Mouse (Mus musculus): ENCODE measurements around the gene Dpf3.

The Dpf3 gene

GRCm38 (mm10) chr12:83405374-83406125, 82.0 kb downstream of the Dpf3 start:
- DNase-seq, result no peak

- no peak for DNase-seq
Measured at GRCm38 (mm10) chr12:83402270-83402669, 85.2 kb downstream of the Dpf3 start.

GRCm38 (mm10) chr12:83392011-83392410, 95.5 kb downstream of the Dpf3 start:
- DNase-seq, result no peak

- no peak for DNase-seq
Measured at GRCm38 (mm10) chr12:83387554-83387953, 100.0 kb downstream of the Dpf3 start.

GRCm38 (mm10) chr12:83381072-83381471, 106.4 kb downstream of the Dpf3 start:
- no peak for DNase-seq

GRCm38 (mm10) chr12:83380016-83380415, 107.5 kb downstream of the Dpf3 start:
- no peak for DNase-seq

DNA sequence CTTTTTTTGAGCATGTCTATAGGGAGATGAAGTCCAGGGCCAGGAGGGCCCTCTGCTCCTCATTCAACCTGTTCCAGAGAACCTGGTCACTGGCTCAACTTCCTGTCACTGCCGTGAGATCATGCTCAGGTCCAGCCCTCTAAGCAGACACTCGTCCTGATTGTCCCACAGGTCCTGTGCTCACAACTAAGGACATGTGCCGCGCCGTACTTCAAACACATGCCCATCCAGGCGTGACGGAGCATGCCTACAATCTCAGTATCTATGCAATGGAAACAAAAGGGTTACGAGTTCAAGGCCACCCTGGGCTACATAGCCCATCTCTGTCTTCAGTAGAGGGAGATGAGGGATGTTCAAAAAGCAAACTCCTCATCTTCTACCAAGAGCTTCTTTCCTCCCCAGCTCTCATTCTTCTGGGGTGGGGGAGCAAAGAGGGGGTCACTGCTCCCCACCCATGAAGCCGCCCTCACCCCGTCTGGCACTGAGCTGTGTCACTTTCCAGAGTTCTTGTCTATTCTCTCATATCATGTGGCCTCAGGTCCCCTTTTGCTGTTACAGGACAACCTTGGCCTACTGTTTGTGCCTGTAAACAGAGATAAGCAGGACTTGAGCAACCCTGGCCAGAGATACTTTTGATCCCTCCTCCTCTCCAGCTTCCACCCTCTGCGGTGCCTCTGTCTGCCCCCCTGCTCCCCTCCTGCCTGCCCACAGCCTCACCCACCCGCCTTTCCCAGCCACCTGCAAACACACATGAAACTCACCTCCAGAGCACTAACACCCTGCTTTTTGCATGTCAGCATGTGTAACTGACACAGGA, 112.3 kb downstream of the Dpf3 start:
- DNase-seq, result no peak

- DNase-seq, result no peak
Measured at GRCm38 (mm10) chr12:83373081-83373480, 114.4 kb downstream of the Dpf3 start.

DNA sequence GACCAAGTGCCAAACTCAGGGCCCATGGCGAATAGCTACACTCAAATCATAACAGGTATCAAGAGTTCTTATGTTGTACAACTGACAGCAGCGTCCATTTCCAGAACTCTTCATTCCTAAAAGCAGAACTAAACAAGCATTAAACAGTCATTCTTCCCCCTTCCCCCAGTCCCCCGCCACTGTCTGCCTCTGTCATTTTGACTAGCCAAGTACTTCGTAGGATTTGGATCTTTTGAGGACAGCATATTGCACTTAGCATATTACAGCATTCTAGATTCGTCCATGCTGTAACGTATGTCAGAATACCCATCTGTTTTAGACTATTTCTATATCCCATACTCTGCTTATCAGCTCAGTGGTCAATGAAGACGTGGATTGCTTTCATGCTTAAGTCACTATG, 115.2 kb downstream of the Dpf3 start:
- no peak for DNase-seq

DNA sequence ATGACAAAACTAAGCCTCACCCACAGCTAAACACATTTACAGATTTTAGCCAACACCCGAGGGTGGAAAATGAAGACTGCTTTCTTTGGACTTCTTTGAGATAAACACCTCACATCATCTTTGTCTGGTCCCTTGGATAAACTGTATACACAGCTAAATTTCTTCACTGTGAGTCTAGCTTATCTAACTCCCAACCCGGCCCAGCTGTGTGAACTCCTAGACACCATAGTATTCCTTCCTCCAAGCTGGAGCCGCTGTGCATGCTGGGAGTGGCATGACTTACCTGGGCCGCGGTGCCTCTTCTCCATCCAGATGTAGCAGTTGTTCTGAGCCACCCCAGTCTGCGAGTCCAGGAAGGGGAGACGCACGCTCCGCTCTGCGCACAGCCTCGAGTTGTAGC, 117.3 kb downstream of the Dpf3 start:
- no peak for DNase-seq

- DNase-seq, result no peak
Measured at GRCm38 (mm10) chr12:83369416-83369815, 118.1 kb downstream of the Dpf3 start.

- DNase-seq, result no peak
Measured at GRCm38 (mm10) chr12:83367486-83367885, 120.0 kb downstream of the Dpf3 start.

DNA sequence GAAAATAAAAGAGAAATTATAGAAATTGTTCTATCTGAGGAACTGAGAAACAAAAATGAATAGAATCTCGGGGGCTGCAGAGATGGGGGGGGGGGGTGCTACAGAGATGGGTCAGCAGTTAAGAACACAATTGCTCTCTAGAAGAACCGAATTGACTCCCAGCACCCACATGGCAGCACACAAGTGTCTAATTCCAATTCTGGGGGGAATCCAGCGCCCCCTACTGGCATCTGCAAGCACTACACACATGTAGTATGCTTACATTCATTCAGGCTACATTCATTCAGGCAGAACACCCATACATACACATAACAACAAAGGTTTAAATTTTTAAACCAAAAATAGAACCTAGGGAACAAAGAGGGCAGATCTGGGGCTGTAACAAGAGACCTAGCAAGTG, 122.7 kb downstream of the Dpf3 start:
- DNase-seq, result no peak

GRCm38 (mm10) chr12:83361801-83362200, 125.7 kb downstream of the Dpf3 start:
- DNase-seq, result no peak

- DNase-seq, result no peak
Measured at GRCm38 (mm10) chr12:83352640-83353039, 134.9 kb downstream of the Dpf3 start.

- DNase-seq, result no peak
Measured at GRCm38 (mm10) chr12:83349736-83350135, 137.8 kb downstream of the Dpf3 start.

GRCm38 (mm10) chr12:83348246-83348645, 139.3 kb downstream of the Dpf3 start:
- DNase-seq, result no peak

- DNase-seq, result peak; percentile 76
Measured at GRCm38 (mm10) chr12:83342875-83343185, 144.7 kb downstream of the Dpf3 start.

DNA sequence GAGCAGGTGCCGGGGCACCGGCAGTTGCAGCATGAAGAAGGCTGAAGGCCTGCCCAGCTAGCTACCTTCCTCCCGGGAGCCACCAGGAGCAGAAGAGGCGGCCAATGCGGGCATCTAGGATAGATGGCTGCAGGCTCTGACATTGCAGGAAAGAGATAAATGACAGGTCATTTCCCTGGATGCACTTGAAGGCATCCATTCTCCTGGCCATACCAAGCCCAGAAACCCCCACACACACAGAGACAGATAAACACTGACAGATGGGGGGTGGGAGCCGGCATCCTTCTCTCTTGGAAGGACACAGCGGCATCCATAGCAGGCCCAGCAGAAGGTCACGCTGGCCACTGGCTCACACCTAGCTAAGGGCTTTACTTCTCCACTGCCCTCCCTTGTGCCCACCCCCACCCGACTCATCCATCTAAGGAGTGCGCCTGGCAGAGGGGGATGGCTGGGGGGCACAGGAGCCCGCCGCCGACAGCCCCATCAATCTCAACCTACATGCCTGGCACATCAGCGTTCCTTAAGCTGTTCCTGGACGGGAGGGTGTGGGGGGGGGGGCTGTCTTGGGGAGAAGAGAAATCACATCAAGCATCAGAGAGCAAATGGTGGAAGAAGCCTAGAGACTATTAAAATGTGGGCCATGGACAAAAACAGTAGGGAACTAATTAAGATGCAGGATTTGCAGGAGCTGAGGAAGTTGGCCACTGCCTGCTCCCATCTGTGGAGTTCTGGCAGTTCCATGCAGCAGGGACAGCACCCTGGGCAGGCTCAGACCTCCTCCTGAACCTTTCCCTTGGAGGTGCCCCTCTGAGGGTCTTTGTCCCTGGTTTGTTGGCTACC, 145.3 kb downstream of the Dpf3 start:
- peak; percentile 75 for DNase-seq

- no peak for DNase-seq
Measured at GRCm38 (mm10) chr12:83340960-83341359, 146.6 kb downstream of the Dpf3 start.

DNA sequence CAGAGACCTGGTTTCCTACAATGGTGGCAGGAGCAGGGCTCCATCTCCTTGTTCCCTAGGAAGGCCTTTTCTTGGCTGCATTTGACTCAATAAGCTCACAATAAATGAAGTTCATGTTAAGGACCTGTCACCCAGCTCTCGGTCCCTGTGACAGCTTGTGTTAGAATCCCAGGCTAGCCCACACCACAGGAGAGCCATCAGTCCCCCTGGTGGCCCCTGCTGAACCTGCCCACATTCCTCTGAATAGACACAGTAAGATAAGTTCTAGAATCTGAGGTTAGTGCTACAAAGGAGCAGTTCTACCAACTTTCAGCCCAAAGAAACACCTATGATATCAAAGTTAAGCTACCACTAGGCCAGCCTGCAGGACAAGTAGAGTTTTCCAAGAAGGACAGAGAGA, 149.2 kb downstream of the Dpf3 start:
- no peak for DNase-seq

DNA sequence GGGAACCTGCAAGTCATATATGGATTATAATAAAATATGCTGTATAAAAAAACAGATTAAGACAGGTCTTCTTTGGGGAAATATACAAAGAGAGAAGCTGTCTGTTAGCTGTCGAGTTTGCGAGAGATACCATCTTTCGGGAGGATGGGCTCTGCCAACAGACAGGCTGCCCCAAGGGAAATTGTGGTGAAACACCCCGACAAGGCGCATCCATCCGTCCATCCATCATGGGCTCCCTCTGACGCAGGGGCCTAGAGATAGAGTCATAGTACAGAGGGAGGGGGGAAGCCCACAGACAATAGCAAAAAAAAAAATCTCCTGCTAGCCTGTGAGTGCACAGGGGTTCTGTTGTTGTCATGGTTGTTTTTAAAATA, 149.8 kb downstream of the Dpf3 start:
- no peak for DNase-seq

- DNase-seq, result no peak
Measured at GRCm38 (mm10) chr12:83337077-83337775, 150.3 kb downstream of the Dpf3 start.
